Mouse (Mus musculus) ovary, postnatal 14 days (tissue): ENCODE results near the gene Nudcd3.

Experiments
- DNase-seq: peaks from one replicate; pipeline ENCODE4 v3.0.0; 2022; ENCODE audit warnings: low spot score

The Nudcd3 gene

GRCm38 (mm10) chr11:6063065-6063464, 137.2 kb downstream of the Nudcd3 start:
- DNase-seq: no peak

- DNase-seq: no peak
These were observed 137.9 kb downstream of the Nudcd3 start for GRCm38 (mm10) chr11:6062329-6062728.

- DNase-seq: no peak
These were observed 138.3 kb downstream of the Nudcd3 start for GRCm38 (mm10) chr11:6061891-6062290.

- DNase-seq: no peak
These were observed 141.1 kb downstream of the Nudcd3 start for GRCm38 (mm10) chr11:6059162-6059561.
